Mouse (Mus musculus) ES-E14 (cell line): ENCODE measurements around the gene Inka1. TPM values are rescaled to one million over a fixed set of nuclear protein-coding genes. Genes with fewer than 3 reads are reported as not detected.
A peak's percentile ranks its signal among the peaks of the same experiment; 100 is the strongest.

Experiments
- DNase-seq: peaks from one replicate; pipeline ENCODE4 v3.0.0-alpha.2; 2013; ENCODE audit warnings: low read depth, low spot score
- H3K27ac ChIP-seq: 2 replicates; pipeline ENCODE4 v1.5.1; 2012; ENCODE audit warnings: low read depth, mild to moderate bottlenecking, low read length, moderate library complexity, mixed read lengths; ENCODE audit not compliant: poor library complexity, insufficient read depth, severe bottlenecking
- H3K36me3 ChIP-seq: 2 replicates; pipeline ENCODE4 v1.6.1; 2012; ENCODE audit warnings: mild to moderate bottlenecking, low read length, moderate library complexity, mixed read lengths; ENCODE audit not compliant: control insufficient read depth, poor library complexity, insufficient read depth, severe bottlenecking
- H3K4me1 ChIP-seq, 2 experiments: fragments of 150-350 bp in 1 of 2; sonication (generic) in 1 of 2; 2 replicates each; pipeline ENCODE4 v1.6.1; 2012; ENCODE audit warnings: low read length in 2 of 2, mild to moderate bottlenecking in 1 of 2, mixed read lengths in 1 of 2; ENCODE audit not compliant: control insufficient read depth in 2 of 2, insufficient read depth in 2 of 2, poor library complexity in 1 of 2
- H3K4me3 ChIP-seq, 2 experiments: fragments of 150-350 bp in 1 of 2; sonication (generic) in 1 of 2; 2 replicates each; pipeline ENCODE4 v1.5.1; 2012; ENCODE audit warnings: low read length in 2 of 2, low read depth in 1 of 2, mild to moderate bottlenecking in 1 of 2, mixed read lengths in 1 of 2; ENCODE audit not compliant: insufficient read depth in 1 of 2, poor library complexity in 1 of 2, severe bottlenecking in 1 of 2
- H3K9ac ChIP-seq: 2 replicates; pipeline ENCODE4 v1.6.1; 2012; ENCODE audit warnings: low read depth, mild to moderate bottlenecking, low read length, mixed read lengths; ENCODE audit not compliant: poor library complexity, insufficient read depth, severe bottlenecking
- H3K9me3 ChIP-seq: fragments of 150-350 bp; sonication (generic); 2 replicates; pipeline ENCODE4 v1.6.1; 2012; ENCODE audit warnings: low read depth, mild to moderate bottlenecking, low read length; ENCODE audit not compliant: control insufficient read depth, insufficient read depth
- CHD2 ChIP-seq: IDR thresholded peaks from 2 replicates; pipeline ENCODE4 v1.6.1; 2014; ENCODE audit warnings: mild to moderate bottlenecking, low read depth, low read length, inconsistent platforms
- HCFC1 ChIP-seq: IDR thresholded peaks from 2 replicates; pipeline ENCODE4 v1.6.1; 2012; ENCODE audit warnings: low read length, inconsistent platforms, borderline replicate concordance; ENCODE audit not compliant: insufficient read depth
- MAFK ChIP-seq: IDR thresholded peaks from 2 replicates; pipeline ENCODE4 v1.6.1; 2014; ENCODE audit warnings: mild to moderate bottlenecking, low read depth, low read length, inconsistent platforms; ENCODE audit not compliant: insufficient read depth
- ZC3H11A ChIP-seq: IDR thresholded peaks from 2 replicates; pipeline ENCODE4 v1.6.1; 2012; ENCODE audit warnings: low read depth, mild to moderate bottlenecking, inconsistent platforms, low read length, borderline replicate concordance
- ZNF384 ChIP-seq: IDR thresholded peaks from 2 replicates; pipeline ENCODE4 v1.6.1; 2012; ENCODE audit warnings: low read depth, low read length, inconsistent platforms
- in situ Hi-C, 2 experiments: fragments of 600-800 bp; cut with MboI; formaldehyde crosslinking; loops; one replicate each; pipeline ENCODE4 v1.15.1; 2025; ENCODE audit warnings: low sequenced_read_pairs in 2 of 2, inconsistent platforms in 1 of 2; ENCODE audit not compliant: unreplicated experiment in 2 of 2
- total RNA-seq: library from RNA; depleted of rRNA; stranded (reverse); fragments of 300-350 nt; gene quantifications from 2 replicates; pipeline ENCODE4 v1.2.3, GENCODE M21; 2012

The Inka1 gene
- total RNA-seq, 1 experiment: 6.1 TPM

DNA sequence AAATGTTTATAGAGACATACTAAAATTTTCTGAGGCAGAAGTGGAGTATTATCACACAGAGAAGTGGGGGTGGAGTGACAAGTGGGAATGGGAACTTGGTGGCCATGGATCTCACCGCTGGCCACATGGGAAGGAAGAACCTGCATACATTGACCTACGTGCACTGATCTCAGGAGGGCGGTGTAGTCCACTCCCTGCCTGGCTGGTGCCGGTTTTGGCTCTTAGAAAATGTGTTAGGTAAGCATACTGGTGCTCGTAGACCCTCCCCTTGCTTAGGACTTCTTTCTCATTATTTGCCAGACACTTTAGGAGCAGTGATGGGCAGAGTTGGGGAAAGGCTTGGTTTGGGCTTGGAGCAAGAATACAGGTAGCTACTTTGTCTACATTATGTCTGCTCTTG is 22.4 kb upstream of the Inka1 start:
- in situ Hi-C loops: no loop called here
- no peak for DNase-seq
- no peak for TF ChIP-seq CHD2
- TF ChIP-seq ZC3H11A: no peak
- TF ChIP-seq HCFC1: no peak
- no peak for TF ChIP-seq ZNF384
- Histone ChIP-seq H3K4me1 (peaks cover 2 to 12% of the 10 kb centered on the region in 2 experiments; a peak in 3 of 4 replicates), H3K9me3 (no peaks in the 10 kb centered on the region), H3K27ac (no peak overlapping the region), H3K9ac (no peak overlapping the region), H3K4me3 (no peak overlapping the region), H3K36me3 (no peaks in the 10 kb centered on the region)

DNA sequence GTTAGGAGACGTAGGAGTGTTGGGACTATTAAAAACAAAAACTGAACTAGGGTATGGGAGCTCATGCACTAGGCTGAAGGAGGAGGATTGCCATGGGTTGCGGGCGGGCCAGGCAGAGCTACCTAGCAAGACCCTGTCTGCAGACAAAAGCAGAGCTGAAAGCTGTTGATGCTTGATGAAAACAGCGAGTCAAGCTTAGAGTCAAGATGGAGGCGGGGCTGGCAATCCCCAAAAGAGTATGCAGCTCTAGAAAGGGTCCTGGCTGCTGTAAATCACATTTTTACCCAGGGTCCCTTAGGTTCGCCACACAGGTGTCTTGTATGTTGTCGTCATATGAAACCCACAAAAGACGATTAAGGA is 17.8 kb upstream of the Inka1 start:
- no peak for DNase-seq
- H3K27ac ChIP-seq: no peak overlapping the region
- no peaks in the 10 kb centered on the region for H3K36me3 ChIP-seq
- H3K9me3 ChIP-seq: no peaks in the 10 kb centered on the region
- peak overlapping the region; percentile 87 to 93 for H3K4me3 ChIP-seq
- TF ChIP-seq HCFC1: no peak
- no peak for TF ChIP-seq ZC3H11A
- TF ChIP-seq MAFK: no peak
- TF ChIP-seq ZNF384: no peak
- TF ChIP-seq CHD2: no peak
- peaks cover 0 to 8% of the 10 kb centered on the region in 2 experiments; a peak in 2 of 4 replicates for H3K4me1 ChIP-seq
- in situ Hi-C loops: no loop called here
- peak overlapping the region; percentile 92 for H3K9ac ChIP-seq

DNA sequence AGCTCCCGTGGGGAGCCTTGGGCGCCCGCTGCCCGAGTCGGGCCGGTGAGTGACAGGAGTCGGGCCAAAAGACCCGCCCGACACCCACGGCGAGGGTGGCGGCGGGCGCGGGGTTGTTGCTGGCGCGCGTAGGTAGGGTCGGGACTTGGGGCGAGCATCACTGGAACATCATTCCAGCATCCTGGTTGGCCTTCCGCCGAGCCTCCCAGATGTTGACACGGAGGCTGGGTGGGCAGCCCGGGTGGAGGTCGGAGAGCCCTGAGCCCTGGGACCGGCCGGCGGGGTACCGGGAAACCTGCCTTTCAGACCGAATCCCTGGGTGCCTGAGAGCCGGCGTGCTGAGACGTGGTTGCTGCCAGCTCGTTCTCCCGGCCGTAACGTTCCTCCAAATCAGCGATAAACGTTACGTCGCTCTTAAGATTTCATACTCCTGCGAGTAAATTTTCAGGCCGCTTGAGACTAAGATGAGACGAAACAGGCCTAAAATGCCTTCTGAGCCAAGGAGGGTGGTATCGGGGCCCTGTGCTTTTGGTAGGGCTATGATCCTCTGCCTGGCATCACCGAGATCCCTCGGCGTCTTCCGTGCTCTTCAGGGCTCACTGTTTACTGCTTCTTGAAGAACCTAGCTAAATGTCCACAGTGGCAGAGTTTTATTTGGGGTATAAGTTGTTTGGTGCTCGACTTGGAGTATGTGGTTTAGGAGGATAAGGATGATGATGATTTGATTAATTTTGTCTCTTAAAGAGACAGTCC is 17.3 kb upstream of the Inka1 start:
- no peak for DNase-seq
- TF ChIP-seq CHD2 (no peak), ZC3H11A (no peak), ZNF384 (no peak), MAFK (no peak), HCFC1 (no peak)
- Histone ChIP-seq H3K36me3 (no peaks in the 10 kb centered on the region), H3K9ac (peak overlapping the region; percentile 92), H3K9me3 (no peaks in the 10 kb centered on the region), H3K27ac (no peak overlapping the region), H3K4me1 (peaks cover 0 to 3% of the 10 kb centered on the region in 2 experiments; a peak in 2 of 4 replicates), H3K4me3 (peak overlapping the region; percentile 87 to 93)
- in situ Hi-C loops: no loop called here

DNA sequence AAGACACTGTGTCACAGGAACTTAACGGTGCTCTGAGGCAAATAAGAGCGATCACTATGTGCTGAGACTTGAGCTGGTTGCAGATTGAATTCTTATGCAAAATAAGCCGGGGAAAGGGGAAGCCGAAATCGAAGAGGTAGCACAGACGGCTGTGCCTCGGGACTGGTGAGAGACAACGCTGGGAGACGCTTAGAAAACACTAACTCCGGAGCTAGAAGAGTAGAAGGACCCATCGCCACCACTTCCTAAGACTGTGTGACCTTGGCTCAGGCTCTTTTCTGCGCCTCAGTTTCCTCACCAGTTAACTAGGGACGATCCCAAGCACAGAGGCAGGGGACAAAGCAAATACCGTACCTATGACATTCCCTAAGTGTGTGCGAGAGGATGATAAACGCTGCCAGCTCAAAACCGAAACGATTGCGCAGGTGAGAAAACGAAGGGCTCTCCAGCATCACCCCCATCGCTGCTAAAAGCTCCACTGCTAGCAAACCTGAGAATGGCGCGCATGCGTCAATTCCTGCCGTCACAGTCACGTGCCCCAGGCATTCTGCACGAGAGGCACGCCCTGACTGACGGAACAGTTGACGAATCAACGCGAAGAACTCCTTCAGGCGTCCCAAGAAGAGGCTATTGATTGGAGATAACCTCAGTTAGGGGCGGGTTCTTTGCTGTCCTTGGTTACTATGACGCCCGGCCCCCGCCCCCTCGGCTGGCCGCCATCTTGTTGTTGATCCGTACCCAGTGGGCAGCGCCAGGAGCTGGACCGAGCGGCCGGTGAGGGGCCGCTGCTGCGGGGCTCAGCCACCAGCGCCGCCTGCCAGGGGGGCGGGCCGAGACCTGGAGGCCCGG is 16.5 kb upstream of the Inka1 start, which contains the start of gene Ip6k1:
TSS of gene Ip6k1 (plus strand) at position 580 of the 849 bp plus-strand sequence.
- Histone ChIP-seq H3K4me3 (peak within 1 kb of the TSS; percentile 87 to 93), H3K27ac (peak within 1 kb of the TSS; percentile 79)
- in situ Hi-C loops: no loop called here

More for the DNA sequence above, 16.5 kb upstream of the Inka1 start, which contains the start of gene Ip6k1:
- Histone ChIP-seq H3K4me1 (0 out of 4 replicates have a peak, but pooled peaks cover 0 to 3% of the 10 kb centered on the region in 2 experiments), H3K9me3 (no peaks in the 10 kb centered on the region), H3K36me3 (no peaks in the 10 kb centered on the region), H3K9ac (peak within 1 kb of the TSS; percentile 92)
- TF ChIP-seq ZNF384: no peak
- TF ChIP-seq ZC3H11A: no peak
- peak; percentile 87 for TF ChIP-seq CHD2
- no peak for TF ChIP-seq MAFK
- TF ChIP-seq HCFC1: no peak
- DNase-seq: peak; percentile 100
